Mouse (Mus musculus): Measurements from ENCODE around the gene Cep295.

Gene Cep295

GRCm38 (mm10) chr9:15307257-15307656, 50.3 kb downstream of the Cep295 start:
- WGBS: 11% methylated on average over 6 of the region's 6 CpGs

- WGBS: under 1% methylated on average over 35 of the region's 35 CpGs
Observed at GRCm38 (mm10) chr9:15306398-15307119, 51.0 kb downstream of the Cep295 start, which contains the start of gene 4931406C07Rik. Gene 4931406C07Rik (minus strand): TSS chr9:15306448.

- WGBS: 12% methylated on average over 45 of the region's 45 CpGs
Observed at GRCm38 (mm10) chr9:15305503-15306397, 51.8 kb downstream of the Cep295 start, which contains the start of gene Taf1d. Gene Taf1d (plus strand): TSS chr9:15306214.

- 91% methylated on average over 2 of the region's 2 CpGs for WGBS
Observed at GRCm38 (mm10) chr9:15302881-15303280, 54.7 kb downstream of the Cep295 start.

- 77% methylated on average over 6 of the region's 6 CpGs for WGBS
Observed at GRCm38 (mm10) chr9:15302006-15302405, 55.6 kb downstream of the Cep295 start.

GRCm38 (mm10) chr9:15301399-15301798, 56.2 kb downstream of the Cep295 start:
- 19% methylated on average over 6 of the region's 6 CpGs for WGBS

GRCm38 (mm10) chr9:15300056-15300455, 57.5 kb downstream of the Cep295 start:
- 89% methylated on average over 5 of the region's 5 CpGs for WGBS

- 70% methylated on average over 2 of the region's 2 CpGs for WGBS
Observed at GRCm38 (mm10) chr9:15298451-15298850, 59.1 kb downstream of the Cep295 start.

- WGBS: 89% methylated on average over 7 of the region's 7 CpGs
Observed at GRCm38 (mm10) chr9:15297112-15297511, 60.5 kb downstream of the Cep295 start.

GRCm38 (mm10) chr9:15289251-15289650, 68.3 kb downstream of the Cep295 start:
- WGBS: 89% methylated on average over 6 of the region's 6 CpGs

GRCm38 (mm10) chr9:15288402-15288801, 69.2 kb downstream of the Cep295 start:
- 95% methylated on average over 3 of the region's 3 CpGs for WGBS

- WGBS: 64% methylated on average over 6 of the region's 6 CpGs
Observed at GRCm38 (mm10) chr9:15287846-15288245, 69.7 kb downstream of the Cep295 start.

GRCm38 (mm10) chr9:15285443-15285842, 72.1 kb downstream of the Cep295 start:
- WGBS: 81% methylated on average over 3 of the region's 3 CpGs

- WGBS: 45% methylated on average over 5 of the region's 5 CpGs
Observed at GRCm38 (mm10) chr9:15280491-15280879, 77.1 kb downstream of the Cep295 start.

- WGBS: under 1% methylated on average over 57 of the region's 57 CpGs
Observed at GRCm38 (mm10) chr9:15279649-15280490, 77.7 kb downstream of the Cep295 start, which contains the start of gene Med17. Gene Med17 (minus strand): TSS chr9:15279931.

- 9% methylated on average over 19 of the region's 19 CpGs for WGBS
Observed at GRCm38 (mm10) chr9:15279139-15279648, 78.4 kb downstream of the Cep295 start.

GRCm38 (mm10) chr9:15278343-15278742, 79.2 kb downstream of the Cep295 start:
- WGBS: 95% methylated on average over 3 of the region's 3 CpGs

- 90% methylated on average over 4 of the region's 4 CpGs for WGBS
Observed at GRCm38 (mm10) chr9:15276855-15277254, 80.7 kb downstream of the Cep295 start.

GRCm38 (mm10) chr9:15273981-15274380, 83.6 kb downstream of the Cep295 start:
- 92% methylated on average over 2 of the region's 2 CpGs for WGBS

Measured in cerebral cortex, adult 2 months (tissue).